Mouse (Mus musculus): ENCODE measurements around the gene Vmn1r3. TPM values are rescaled to one million over a fixed set of nuclear protein-coding genes. Genes with fewer than 3 reads are reported as not detected.

The Vmn1r3 gene
- total RNA-seq (2023): not detected

DNA sequence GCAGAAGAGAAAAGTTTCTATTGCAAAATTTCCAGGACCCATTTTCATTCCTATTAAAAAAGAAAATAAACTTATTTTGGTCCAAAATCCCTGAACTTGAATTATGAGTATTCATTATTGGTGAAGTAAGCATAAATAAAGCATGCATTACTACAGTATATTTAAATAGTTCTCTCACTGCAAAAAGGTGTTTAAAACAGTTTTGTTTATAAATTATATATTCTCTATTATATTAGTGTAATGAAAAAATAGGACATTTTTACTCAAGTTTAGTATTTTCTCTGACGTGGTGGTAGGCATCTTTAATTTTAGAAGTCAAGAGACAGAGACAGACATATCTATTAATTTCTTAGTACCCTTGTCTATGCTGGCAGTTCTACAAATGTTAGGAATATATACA lies at the start of gene Vmn1r3:
Vmn1r3 (minus strand) TSS at position 101 of the 400 bp plus-strand sequence.

DNA sequence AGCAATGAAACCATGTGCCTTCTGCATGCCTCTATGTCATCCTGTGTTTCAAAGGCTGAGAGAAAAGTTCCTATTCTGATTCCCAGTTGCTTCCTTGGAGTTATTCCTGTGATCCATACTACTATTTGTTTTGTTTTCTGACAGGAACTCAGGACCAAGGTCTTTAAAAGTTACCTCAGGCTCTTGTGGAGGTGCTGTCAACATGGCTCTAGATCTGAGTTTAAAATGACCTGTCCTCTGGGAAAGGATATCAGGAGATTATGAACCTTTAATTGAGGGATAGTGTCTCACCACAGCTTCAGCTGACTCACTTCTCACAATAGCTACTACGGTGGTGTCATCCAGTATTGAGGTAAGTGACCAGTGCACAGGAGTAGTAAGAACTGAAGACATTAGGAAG lies 18.1 kb downstream of the Vmn1r3 start, which contains the start of gene Vmn1r2:
Vmn1r2 (plus strand) TSS at position 301 of the 400 bp plus-strand sequence.

Other genes with a start within 250 kb of the Vmn1r3 start
- not detected for gene Vmn1r2, start 18.0 kb downstream of the Vmn1r3 start, total RNA-seq (2023)

Data from CD4-positive naive resting alpha-beta T cell, adult 57 days (primary cell).